Mouse (Mus musculus) intestine, embryonic 14.5 days (tissue): ENCODE measurements at regions not wholly inside any gene's neighbourhood (a gene's known extent, or its start where the extent isn't known, plus 50 kb on each side); places are given as distances from the start of the nearest gene placed in this dataset.
A peak's percentile ranks its signal among the peaks of the same experiment; 100 is the strongest.

Experiments
- ATAC-seq: fragments of 200-750 bp; cut with Nextera tagmentation; replicated peaks from 2 replicates; pipeline ENCODE4 v1.8.0; 2017; ENCODE audit warnings: low read depth, moderate number of reproducible peaks, moderate TSS enrichment, moderate library complexity; ENCODE audit not compliant: low FRiP score, low TSS enrichment
- DNase-seq: peaks from one replicate; pipeline ENCODE4 v3.0.0-alpha.2; 2018; ENCODE audit warnings: low spot score
- H3K27ac ChIP-seq: fragments of 300-500 bp; sonication (generic); 2 replicates; pipeline ENCODE4 v1.5.1; 2014; ENCODE audit warnings: low read depth, mild to moderate bottlenecking, control low read depth
- H3K27me3 ChIP-seq: fragments of 300-500 bp; sonication (generic); replicated peaks from 2 replicates; pipeline ENCODE4 v1.6.1; 2014; ENCODE audit warnings: low read length, control low read depth; ENCODE audit not compliant: control insufficient read depth, insufficient read depth
- H3K36me3 ChIP-seq: fragments of 300-500 bp; sonication (generic); 2 replicates; pipeline ENCODE4 v1.6.1; 2014; ENCODE audit warnings: low read length, control low read depth; ENCODE audit not compliant: control insufficient read depth, insufficient read depth
- H3K4me1 ChIP-seq: fragments of 300-500 bp; sonication (generic); replicated peaks from 2 replicates; pipeline ENCODE4 v1.6.1; 2014; ENCODE audit warnings: low read length, control low read depth, mixed read lengths; ENCODE audit not compliant: control insufficient read depth, insufficient read depth
- H3K4me2 ChIP-seq: fragments of 300-500 bp; sonication (generic); 2 replicates; pipeline ENCODE4 v1.6.1; 2014; ENCODE audit warnings: low read length
- H3K4me3 ChIP-seq: fragments of 300-500 bp; sonication (generic); 2 replicates; pipeline ENCODE4 v1.5.1; 2014; ENCODE audit warnings: low read depth, low read length, control low read depth, mixed read lengths
- H3K9ac ChIP-seq: fragments of 300-500 bp; sonication (generic); 2 replicates; pipeline ENCODE4 v1.6.1; 2014; ENCODE audit warnings: mild to moderate bottlenecking, low read length
- H3K9me3 ChIP-seq: fragments of 300-500 bp; sonication (generic); 2 replicates; pipeline ENCODE4 v1.6.1; 2016; ENCODE audit warnings: low read length, control low read depth; ENCODE audit not compliant: control insufficient read depth
- WGBS: fragments of 180-500 bp; shearing (Covaris S2); extraction: QIAGEN DNeasy Blood & Tissue Kit; methylation state at CpG from one replicate; pipeline ENCODE4 v1.1.7; 2014; 5-methylcytosine and 5-hydroxymethylcytosine counted together

DNA sequence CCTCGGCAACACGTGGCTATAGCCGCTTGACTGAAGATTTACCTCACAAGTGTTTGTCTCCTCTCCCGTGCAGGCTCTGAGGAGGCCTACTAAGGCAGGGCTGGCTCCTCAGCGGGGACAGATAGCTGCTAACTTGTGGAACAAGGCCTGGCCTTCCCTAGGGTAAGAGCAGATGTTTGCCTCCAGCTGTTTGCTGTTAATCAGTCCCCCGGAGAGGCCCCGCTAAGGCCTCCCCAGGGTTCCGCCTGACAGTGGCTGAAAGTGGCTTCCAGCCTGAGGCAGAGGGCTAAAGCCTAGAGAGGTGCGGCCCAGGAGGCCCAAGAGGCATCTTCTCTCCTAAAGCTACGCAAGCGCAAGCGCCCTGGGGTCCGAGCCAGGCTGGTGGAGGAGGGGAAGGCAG lies 52.1 kb upstream of the Dlx4 start:
- Histone ChIP-seq H3K9ac (peak overlapping the region; percentile 20; the same call in 1 of the 2 replicates), H3K4me2 (no peak overlapping the region), H3K4me3 (no peak overlapping the region), H3K27ac (no peak overlapping the region), H3K4me1 (peaks cover 9% of the 10 kb centered on the region), H3K9me3 (no peaks in the 10 kb centered on the region), H3K27me3 (peaks cover 27% of the 10 kb centered on the region), H3K36me3 (no peaks in the 10 kb centered on the region)
- 40% methylated on average over 13 of the region's 13 CpGs for WGBS
- DNase-seq (no peak), ATAC-seq (no peak)

DNA sequence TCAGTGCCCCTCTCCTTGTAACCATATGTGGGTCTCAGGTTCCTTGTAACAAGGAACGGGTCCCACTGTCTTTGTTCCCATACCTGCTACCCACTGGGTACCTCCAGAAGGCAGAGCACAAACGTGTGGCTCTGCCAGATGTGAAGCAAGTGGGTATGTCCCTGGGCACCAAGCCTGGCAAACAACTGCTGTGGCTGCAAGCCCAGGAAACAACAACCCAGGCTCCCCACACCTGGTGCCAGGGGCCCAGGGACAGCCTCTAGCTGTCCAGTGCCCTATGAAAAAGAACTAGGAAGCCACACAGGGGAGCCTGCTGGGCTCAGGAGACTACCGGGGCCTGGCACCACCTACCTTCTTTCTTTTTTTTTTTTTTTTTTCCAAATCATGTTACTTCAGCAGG lies 54.9 kb upstream of the Dlx4 start:
- peaks cover 9% of the 10 kb centered on the region for H3K4me1 ChIP-seq
- 62% methylated on average over 3 of the region's 3 CpGs for WGBS
- no peak overlapping the region for H3K4me3 ChIP-seq
- no peaks in the 10 kb centered on the region for H3K36me3 ChIP-seq
- peaks cover 32% of the 10 kb centered on the region for H3K27me3 ChIP-seq
- H3K9me3 ChIP-seq = no peaks in the 10 kb centered on the region
- no peak overlapping the region for H3K27ac ChIP-seq
- H3K4me2 ChIP-seq = no peak overlapping the region
- DNase-seq (no peak), ATAC-seq (no peak)
- no peak overlapping the region for H3K9ac ChIP-seq

- Histone ChIP-seq H3K9ac (no peak overlapping the region), H3K9me3 (no peaks in the 10 kb centered on the region), H3K4me1 (peaks cover 20% of the 10 kb centered on the region), H3K27ac (no peak overlapping the region), H3K4me2 (peak overlapping the region; percentile 47), H3K36me3 (no peaks in the 10 kb centered on the region), H3K27me3 (no peaks in the 10 kb centered on the region), H3K4me3 (no peak overlapping the region; the same call in 1 of the 2 replicates)
- 2% methylated on average over 22 of the region's 22 CpGs for WGBS
- peak; percentile 77 for DNase-seq
- ATAC-seq = peak; percentile 81
These were observed 50.9 kb upstream of the Tac4 start for GRCm38 (mm10) chr11:95210185-95211030.

DNA sequence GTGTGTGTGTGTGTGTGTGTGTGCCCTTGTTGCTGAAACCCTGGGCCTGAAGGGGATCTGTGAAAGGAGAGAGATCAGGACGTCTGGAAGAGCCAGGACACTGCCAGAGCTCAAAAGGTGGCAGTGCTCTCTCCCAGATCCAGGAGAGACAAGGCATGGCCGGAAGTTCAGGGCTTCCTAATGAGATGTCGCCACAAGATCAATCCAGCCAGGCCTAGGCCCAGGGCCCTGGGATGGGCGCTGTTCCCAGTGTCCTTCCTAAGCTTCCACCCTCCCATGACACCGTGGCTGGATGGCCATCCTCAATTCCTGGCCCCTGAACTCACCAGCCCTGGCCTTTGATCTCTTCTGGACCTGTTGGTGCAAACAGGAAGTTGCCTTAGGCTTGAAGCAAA lies 50.3 kb upstream of the Tac4 start:
- 18% methylated on average over 5 of the region's 5 CpGs for WGBS
- Histone ChIP-seq H3K9me3 (no peaks in the 10 kb centered on the region), H3K27me3 (no peaks in the 10 kb centered on the region), H3K9ac (no peak overlapping the region), H3K4me2 (peak overlapping the region; percentile 47), H3K36me3 (no peaks in the 10 kb centered on the region), H3K27ac (no peak overlapping the region), H3K4me1 (peaks cover 20% of the 10 kb centered on the region), H3K4me3 (no peak overlapping the region)
- DNase-seq (no peak), ATAC-seq (peak; percentile 29; the same call in 1 of the 2 replicates)
